ENCODE assay signal across 17 mouse cellular contexts in genomic region chr16:41965636-41966035, GRCm38 (mm10).
"Had no signal": no experiment of that assay in that cellular context is flagged by ENCODE, and none has a peak within 500 bp of the region (broad histone marks: within the 10 kb centered on the region; RNA-seq: fewer than 3 reads in every experiment).

No protein-coding gene starts in this region.

- H3K9ac ChIP-seq: liver, embryonic 14.5 days; lung, embryonic 14.5 days; midbrain, embryonic 12.5 days; midbrain, embryonic 15.5 days; neural tube, embryonic 13.5 days; neural tube, embryonic 15.5 days had no signal

- H3K27ac ChIP-seq: liver, embryonic 14.5 days; midbrain, embryonic 10.5 days; midbrain, embryonic 12.5 days; midbrain, embryonic 15.5 days; neural tube, embryonic 13.5 days; neural tube, embryonic 15.5 days had no signal

- H3K4me3 ChIP-seq: midbrain, embryonic 10.5 days; midbrain, embryonic 12.5 days; midbrain, embryonic 15.5 days; neural tube, embryonic 13.5 days; neural tube, embryonic 15.5 days had no signal

- H3K4me1 ChIP-seq: midbrain, embryonic 10.5 days; midbrain, embryonic 12.5 days; midbrain, embryonic 15.5 days; neural tube, embryonic 13.5 days; neural tube, embryonic 15.5 days had no signal

- H3K36me3 ChIP-seq: midbrain, embryonic 10.5 days; midbrain, embryonic 12.5 days; midbrain, embryonic 15.5 days; neural tube, embryonic 13.5 days; neural tube, embryonic 15.5 days had no signal

- DNase-seq: lung, adult 18-20 months; lung, embryonic 14.5 days; lung, postnatal 10 days; lung, postnatal 4 days; retina, postnatal 1 day; right cerebral cortex, postnatal 25 days; right cerebral cortex, postnatal 4 days; spleen, adult 18-20 months; thymus, adult 2 months; thymus, postnatal 25 days; thymus, postnatal 4 days had no signal

- H3K4me2 ChIP-seq: lung, embryonic 14.5 days; midbrain, embryonic 12.5 days; midbrain, embryonic 15.5 days; neural tube, embryonic 13.5 days; neural tube, embryonic 15.5 days had no signal

- ATAC-seq: midbrain, embryonic 15.5 days had no signal

- H3K9me3 ChIP-seq: midbrain, embryonic 10.5 days; midbrain, embryonic 12.5 days; midbrain, embryonic 15.5 days; neural tube, embryonic 13.5 days; neural tube, embryonic 15.5 days had no signal

- H3K27me3 ChIP-seq: midbrain, embryonic 12.5 days; midbrain, embryonic 15.5 days; neural tube, embryonic 13.5 days; neural tube, embryonic 15.5 days had no signal
